Mouse (Mus musculus): Measurements from ENCODE around the gene Lnx2.

Lnx2 gene

GRCm38 (mm10) chr5:147076026-147076798 is at the start of gene Lnx2:
Gene Lnx2 (minus strand): TSS chr5:147076586.
- DNase-seq = peak; percentile 99

GRCm38 (mm10) chr5:147125542-147126185 is 49.3 kb upstream of the Lnx2 start:
- no peak for DNase-seq

- DNase-seq = no peak
Observed at GRCm38 (mm10) chr5:147124794-147125193, 48.4 kb upstream of the Lnx2 start.

- no peak for DNase-seq
Observed at GRCm38 (mm10) chr5:147121146-147121545, 44.8 kb upstream of the Lnx2 start.

- no peak for DNase-seq
Observed at GRCm38 (mm10) chr5:147117027-147117426, 40.6 kb upstream of the Lnx2 start.

GRCm38 (mm10) chr5:147115631-147116030 is 39.2 kb upstream of the Lnx2 start:
- no peak for DNase-seq

GRCm38 (mm10) chr5:147114738-147115137 is 38.4 kb upstream of the Lnx2 start:
- no peak for DNase-seq

DNA sequence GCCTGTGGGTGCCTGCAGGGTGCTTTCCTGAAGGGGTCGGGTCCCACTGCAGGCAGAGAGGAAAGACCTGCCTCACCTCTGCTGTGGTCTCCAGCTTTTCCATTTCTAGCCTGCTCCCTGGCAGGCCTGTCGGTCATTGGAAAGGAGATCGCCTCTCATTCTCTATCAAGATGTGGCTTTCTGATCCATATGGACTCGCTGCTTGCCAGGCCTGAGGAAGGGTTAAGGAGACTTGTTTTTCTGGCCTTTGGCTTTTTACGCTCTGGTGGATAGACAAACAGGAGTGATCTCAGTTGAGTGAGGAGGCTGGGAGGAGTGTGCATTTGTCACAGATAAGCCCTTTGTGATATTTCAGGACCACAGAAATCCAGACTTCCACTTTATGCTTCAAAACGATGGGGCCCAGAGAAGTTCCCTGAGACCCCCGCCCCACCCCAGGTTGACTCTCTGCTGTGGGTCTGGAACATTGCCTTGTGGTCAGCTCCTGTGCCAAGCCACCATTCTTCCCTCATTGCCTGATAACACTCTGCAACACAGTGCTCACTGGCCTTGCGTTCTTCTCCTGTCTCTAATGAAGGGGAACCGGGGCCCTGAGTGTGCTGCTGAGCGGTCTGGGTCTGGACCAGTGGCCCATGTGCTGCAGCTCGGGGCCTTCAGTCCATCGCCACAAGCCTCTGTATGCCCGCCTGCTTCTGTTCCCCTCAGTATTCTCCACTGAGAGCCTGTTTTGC is 32.6 kb upstream of the Lnx2 start:
- no peak for DNase-seq

DNA sequence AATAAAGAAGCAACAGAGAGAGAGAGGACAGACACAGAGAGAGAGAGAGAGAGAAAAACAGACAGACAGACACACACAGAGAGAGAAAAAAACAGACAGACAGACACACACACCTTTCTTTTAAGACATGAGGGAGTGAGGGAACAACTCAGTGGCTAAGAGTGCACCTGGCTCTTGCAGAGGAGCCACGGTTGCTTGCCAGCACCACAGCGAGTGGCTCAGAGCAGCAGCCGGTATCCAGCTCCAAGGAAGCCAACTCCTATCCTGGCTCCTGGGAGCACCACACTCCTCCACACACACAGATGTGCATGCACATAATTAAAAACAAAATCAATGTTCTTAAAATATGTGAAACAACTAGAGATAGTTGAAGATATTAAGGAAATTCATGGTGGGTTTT is 30.9 kb upstream of the Lnx2 start:
- DNase-seq = no peak

- DNase-seq = no peak
Observed at GRCm38 (mm10) chr5:147102295-147102694, 25.9 kb upstream of the Lnx2 start.

GRCm38 (mm10) chr5:147100180-147100579 is 23.8 kb upstream of the Lnx2 start:
- DNase-seq = no peak

GRCm38 (mm10) chr5:147098667-147099066 is 22.3 kb upstream of the Lnx2 start:
- no peak for DNase-seq

- DNase-seq = no peak
Observed at GRCm38 (mm10) chr5:147096586-147096985, 20.2 kb upstream of the Lnx2 start.

DNA sequence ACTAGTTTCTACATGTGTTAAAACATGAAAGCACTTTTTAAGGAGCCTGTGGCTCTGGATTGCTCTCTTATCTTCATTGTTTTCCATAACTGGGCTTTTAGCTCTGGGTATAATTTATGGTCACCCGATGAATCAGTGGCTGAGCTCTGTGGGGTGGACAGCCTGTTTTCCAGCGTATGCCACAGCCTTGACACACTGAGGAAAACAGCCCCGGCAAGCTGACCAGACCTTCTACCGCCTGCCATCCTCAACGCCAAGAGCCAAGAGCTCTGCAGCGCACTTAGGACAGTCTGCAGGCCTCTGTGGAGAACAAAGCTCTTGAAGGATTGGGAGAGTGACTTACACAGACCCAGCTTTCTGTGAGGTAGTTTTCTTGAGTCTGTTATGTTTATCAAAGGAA is 17.9 kb upstream of the Lnx2 start:
- no peak for DNase-seq

DNA sequence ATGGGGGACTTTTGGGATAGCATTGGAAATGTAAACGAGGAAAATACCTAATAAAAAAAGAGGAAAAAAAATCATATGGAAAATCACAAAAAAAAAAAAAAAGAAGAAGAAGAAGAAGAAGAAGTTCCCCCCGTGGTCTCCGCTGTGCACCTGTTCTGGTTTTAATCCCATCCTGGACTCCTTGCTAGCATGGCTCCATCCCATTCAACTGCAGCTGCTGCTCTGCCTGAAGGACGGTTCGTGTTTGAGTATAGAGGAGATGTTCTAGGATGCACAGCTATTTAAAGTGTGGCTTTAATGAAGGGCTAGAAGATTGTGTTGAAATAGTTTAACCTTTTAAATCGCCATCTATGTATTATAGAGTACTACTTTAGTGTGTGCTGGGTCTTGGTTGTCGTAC is 16.1 kb upstream of the Lnx2 start:
- no peak for DNase-seq

GRCm38 (mm10) chr5:147090256-147090963 is 14.0 kb upstream of the Lnx2 start:
- DNase-seq = no peak

GRCm38 (mm10) chr5:147089836-147090235 is 13.4 kb upstream of the Lnx2 start:
- no peak for DNase-seq

DNA sequence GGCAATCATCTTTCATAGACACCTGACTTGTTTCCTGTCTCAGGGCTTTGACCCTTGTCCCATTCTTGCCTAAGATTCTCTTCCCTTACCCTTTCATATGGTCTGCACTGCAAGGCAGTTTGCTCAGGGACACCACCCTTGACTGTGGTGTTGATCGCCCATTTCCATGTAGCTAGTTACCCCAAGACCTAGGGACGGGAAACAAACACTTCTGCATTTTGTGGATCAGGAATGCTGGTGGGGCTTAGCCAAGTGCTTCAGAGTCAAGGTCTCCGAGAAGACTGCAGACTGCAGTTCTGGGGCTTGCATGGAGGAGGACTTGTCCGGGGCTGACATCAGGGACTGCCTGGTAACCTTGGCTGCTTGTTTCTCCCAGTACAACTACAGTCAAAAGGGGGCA is 10.4 kb upstream of the Lnx2 start:
- DNase-seq = no peak

DNA sequence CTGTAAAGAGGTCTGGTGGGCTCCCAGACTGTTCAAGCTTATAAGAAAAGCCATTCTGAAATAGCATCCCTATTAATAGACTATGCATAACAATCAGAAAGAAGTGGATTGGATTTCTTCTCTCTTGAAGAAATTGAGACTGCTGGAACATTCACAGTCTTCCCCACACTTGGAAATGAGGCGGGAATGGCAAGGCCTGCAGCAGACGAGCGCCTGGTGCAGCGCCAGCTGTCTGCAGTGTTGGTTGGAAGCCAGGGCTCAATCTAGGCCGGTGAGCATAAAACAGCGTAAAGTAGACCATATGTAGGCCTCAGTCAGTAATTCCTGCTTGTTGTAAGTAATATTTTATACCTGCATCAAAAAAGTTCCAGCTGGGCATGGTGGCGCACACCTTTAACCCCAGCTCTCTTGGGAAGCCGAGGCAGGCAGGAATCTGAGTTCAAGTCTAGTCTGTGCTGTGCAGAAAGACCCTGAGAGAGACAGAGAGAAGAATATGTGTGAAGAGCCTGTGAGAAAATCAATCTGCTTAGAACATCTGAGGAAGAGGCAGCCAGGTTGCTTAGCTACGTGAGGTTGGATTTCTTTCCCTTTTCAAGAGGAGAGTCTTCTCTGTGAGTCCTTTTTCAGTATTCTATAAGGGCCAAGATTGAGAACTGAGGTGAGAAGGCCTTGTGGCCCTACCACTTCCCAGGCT is 9.0 kb upstream of the Lnx2 start:
- peak; percentile 49 for DNase-seq

DNA sequence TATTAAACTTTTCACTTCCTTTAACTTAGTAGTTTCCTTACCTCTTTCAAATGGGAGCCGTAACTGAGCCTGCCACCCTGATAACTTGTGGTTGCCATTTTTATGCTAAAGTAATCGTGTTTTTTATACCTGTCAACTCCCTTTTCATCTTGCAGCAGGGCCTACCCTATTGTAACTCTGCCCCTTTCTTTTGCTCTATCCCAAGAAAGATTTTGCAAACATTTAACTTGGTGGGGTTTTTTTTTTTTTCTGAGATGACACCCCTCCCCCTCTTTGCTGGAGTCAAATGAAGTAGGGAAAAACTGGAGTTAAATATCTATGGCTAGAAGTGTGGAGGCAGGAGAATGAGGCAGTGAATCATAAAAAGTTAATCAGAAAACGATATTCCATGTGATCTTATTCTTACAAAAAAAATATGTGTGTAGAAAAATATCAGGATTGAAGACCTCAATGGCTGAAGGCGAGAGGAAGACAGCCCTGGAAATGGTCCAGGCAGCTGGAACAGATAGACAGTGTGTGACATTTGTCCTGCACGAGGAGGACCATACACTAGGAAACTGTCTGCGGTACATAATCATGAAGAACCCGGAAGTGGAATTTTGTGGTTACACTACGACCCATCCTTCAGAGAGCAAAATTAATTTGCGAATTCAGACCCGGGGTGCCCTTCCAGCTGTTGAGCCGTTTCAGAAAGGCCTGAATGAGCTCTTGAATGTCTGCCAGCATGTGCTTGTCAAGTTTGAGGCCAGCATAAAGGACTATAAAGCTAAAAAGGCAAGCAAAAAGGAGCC is 1.9 kb upstream of the Lnx2 start:
- peak; percentile 27 for DNase-seq

DNA sequence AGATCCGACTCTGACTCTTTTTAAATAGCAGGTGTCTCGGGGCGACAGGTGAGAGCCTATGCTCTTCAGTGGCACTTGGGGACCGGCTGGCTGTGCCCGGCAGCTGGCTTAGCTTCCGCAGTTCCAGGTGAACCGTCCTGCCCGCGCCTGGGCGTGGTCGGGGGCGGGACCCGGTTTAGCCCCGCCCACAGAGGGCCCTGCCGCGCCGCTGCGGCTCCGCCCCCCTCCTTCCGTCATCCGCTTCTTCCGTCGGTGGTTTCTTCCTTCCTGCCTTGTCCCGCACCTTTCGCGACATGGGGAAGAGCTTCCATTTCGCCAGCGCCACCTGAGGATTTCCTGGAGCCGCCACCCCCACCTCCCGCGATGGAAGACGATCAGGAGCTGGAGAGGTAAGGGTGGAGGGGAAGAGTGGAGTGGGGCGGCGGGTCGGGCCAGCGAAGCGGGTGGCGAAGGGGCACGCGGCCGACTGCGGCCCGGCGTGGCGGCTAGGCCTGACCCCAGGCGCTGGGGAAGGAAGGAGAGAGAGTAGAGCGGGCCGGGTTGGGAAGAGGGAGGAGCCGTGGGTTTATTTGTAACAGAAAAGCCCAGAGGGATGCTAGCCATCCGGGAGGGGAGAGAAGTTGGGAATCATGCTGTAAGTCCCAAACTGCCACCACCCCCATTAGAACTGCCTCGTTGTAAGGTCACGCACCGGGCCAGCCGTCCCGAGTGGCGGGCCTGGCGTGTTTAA is 1.1 kb upstream of the Lnx2 start:
- peak; percentile 93 for DNase-seq

All from lung, postnatal 10 days (tissue).